Mouse (Mus musculus) kidney, embryonic 16.5 days (tissue): ENCODE measurements around the gene A530016L24Rik. TPM values are rescaled to one million over a fixed set of nuclear protein-coding genes. Genes with fewer than 3 reads are reported as not detected.
A peak's percentile ranks its signal among the peaks of the same experiment; 100 is the strongest.

Experiments used
- ATAC-seq: fragments of 200-750 bp; cut with Nextera tagmentation; 2 replicates; pipeline ENCODE4 v1.8.0; 2017; ENCODE audit warnings: moderate TSS enrichment; ENCODE audit not compliant: low FRiP score, low TSS enrichment
- H3K27ac ChIP-seq: fragments of 300-500 bp; sonication (generic); 2 replicates; pipeline ENCODE4 v1.5.1; 2014; ENCODE audit warnings: low read length
- H3K27me3 ChIP-seq: fragments of 300-500 bp; sonication (generic); 2 replicates; pipeline ENCODE4 v1.6.1; 2014; ENCODE audit warnings: low read length, control low read depth, mixed read lengths; ENCODE audit not compliant: insufficient read depth
- H3K36me3 ChIP-seq: fragments of 300-500 bp; sonication (generic); 2 replicates; pipeline ENCODE4 v1.6.1; 2014; ENCODE audit warnings: low read length, control low read depth, mixed read lengths; ENCODE audit not compliant: insufficient read depth
- H3K4me1 ChIP-seq: fragments of 300-500 bp; sonication (generic); 2 replicates; pipeline ENCODE4 v1.6.1; 2014; ENCODE audit warnings: low read length, control low read depth, mixed read lengths; ENCODE audit not compliant: insufficient read depth
- H3K4me2 ChIP-seq: fragments of 300-500 bp; sonication (generic); replicated peaks from 2 replicates; pipeline ENCODE4 v1.6.1; 2014; ENCODE audit warnings: low read depth, low read length
- H3K4me3 ChIP-seq: fragments of 300-500 bp; sonication (generic); 2 replicates; pipeline ENCODE4 v1.5.1; 2014; ENCODE audit warnings: mild to moderate bottlenecking, low read length
- H3K9ac ChIP-seq: fragments of 300-500 bp; sonication (generic); replicated peaks from 2 replicates; pipeline ENCODE4 v1.6.1; 2014; ENCODE audit warnings: low read length
- H3K9me3 ChIP-seq: fragments of 300-500 bp; sonication (generic); 2 replicates; pipeline ENCODE4 v1.6.1; 2016; ENCODE audit warnings: low read length, control low read depth
- WGBS: fragments of 180-500 bp; shearing (Covaris S2); extraction: QIAGEN DNeasy Blood & Tissue Kit; methylation state at CpG from one replicate; pipeline ENCODE4 v1.1.7; 2014; 5-methylcytosine and 5-hydroxymethylcytosine counted together
- polyA plus RNA-seq: library from polyadenylated mRNA; unstranded; fragments of >200 nt; fragmentation: Nextera tagmentation; extraction: Ambion mirVana; gene quantifications from 2 replicates; pipeline ENCODE4 v1.2.1, GENCODE M21; 2015

Gene A530016L24Rik
- polyA plus RNA-seq, 1 experiment from 2014 or later, result 0.19 TPM

DNA sequence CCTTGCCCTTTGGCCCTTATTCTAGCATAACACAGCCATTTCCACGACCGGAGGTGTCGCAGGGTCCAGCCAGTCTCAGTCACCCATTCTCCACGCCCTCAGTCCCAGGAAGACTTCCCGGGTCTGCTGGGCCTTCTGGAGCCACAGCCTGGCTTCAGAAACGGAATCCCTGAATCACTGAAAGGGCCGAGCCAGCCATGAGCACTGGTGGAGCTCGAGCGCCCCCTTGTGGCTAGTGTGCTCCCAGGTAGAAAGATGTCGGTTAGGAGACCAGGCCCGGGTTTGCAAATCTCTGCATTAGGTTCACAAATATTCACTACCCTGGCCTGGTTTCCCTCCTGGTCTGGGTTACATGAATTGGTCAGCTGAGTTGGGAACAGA is 53.7 kb downstream of the A530016L24Rik start:
- H3K27me3 ChIP-seq, result no peaks in the 10 kb centered on the region
- peak; percentile 72 for ATAC-seq
- no peaks in the 10 kb centered on the region for H3K9me3 ChIP-seq
- peak overlapping the region; percentile 24 for H3K4me2 ChIP-seq
- WGBS, result 4% methylated on average over 11 of the region's 11 CpGs
- H3K4me3 ChIP-seq, result no peak overlapping the region
- peaks cover 10% of the 10 kb centered on the region; the same call in 1 of the 2 replicates for H3K4me1 ChIP-seq
- no peaks in the 10 kb centered on the region for H3K36me3 ChIP-seq
- 0 out of 2 replicates have a peak overlapping the region, but pooled peaks have one; percentile 12 for H3K9ac ChIP-seq
- peak overlapping the region; percentile 59 for H3K27ac ChIP-seq

DNA sequence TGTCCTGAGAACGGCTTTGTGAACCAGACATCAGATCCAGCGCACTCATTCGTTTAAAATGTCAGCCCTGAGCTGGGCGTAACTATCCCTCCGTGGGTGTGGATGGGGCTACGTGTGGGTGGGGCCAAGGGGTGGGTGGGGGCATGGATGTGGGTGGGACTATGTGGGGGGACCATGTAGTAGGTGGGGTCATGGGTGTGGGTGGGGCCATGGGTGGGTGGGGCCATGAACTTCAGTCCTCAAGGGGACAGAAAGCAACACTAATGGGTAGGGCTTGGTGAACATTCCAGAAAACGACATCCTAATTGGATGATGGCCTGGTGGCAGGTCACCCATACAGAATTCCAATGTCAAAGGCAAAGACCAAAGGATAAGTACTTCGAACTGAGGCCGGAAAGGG is 54.7 kb downstream of the A530016L24Rik start:
- Histone ChIP-seq H3K4me1 (peaks cover 10% of the 10 kb centered on the region; the same call in 1 of the 2 replicates), H3K27ac (no peak overlapping the region), H3K9ac (no peak overlapping the region), H3K36me3 (no peaks in the 10 kb centered on the region), H3K27me3 (no peaks in the 10 kb centered on the region), H3K9me3 (no peaks in the 10 kb centered on the region), H3K4me2 (no peak overlapping the region), H3K4me3 (no peak overlapping the region)
- WGBS, result 74% methylated on average over 9 of the region's 9 CpGs
- ATAC-seq, result no peak

DNA sequence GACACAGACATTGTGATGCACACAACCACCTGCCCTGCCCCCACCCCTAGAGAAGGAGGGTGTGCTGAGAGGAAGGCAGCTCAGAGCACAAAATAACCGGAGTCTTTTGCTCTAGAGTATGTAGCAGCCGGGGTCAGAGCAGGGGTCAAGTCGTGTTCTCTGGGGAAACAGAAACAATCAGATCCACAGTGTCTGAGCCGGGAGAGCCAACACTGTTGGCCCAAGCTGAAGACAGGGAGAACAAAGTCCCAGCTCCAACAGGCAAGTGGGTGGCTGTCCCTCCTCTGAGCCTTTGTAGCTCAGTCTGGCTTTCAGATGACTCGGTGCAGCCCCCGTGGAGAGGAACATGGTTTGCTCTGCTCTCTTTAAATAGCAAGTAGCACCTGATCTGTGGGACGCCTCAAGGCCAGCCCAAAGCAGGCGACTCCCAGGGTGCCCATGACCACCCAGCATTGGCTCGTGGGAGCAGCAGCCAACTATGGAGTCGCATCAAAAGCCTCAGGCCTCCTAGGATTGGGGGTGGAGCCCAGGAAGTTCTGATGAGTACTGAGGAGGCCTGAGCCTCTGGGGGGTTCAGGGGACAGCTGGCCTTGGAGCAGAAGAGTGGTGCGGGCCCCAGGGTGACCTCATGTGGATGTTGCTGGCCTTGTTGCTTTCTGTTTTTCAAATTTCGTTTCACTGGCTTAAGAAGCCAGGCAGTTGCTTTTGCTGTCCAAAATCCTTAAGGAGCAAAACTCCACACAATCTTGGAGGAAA is 55.9 kb downstream of the A530016L24Rik start:
- H3K27ac ChIP-seq, result no peak overlapping the region
- ATAC-seq, result no peak
- no peak overlapping the region for H3K9ac ChIP-seq
- no peak overlapping the region for H3K4me2 ChIP-seq
- no peaks in the 10 kb centered on the region for H3K27me3 ChIP-seq
- WGBS, result 39% methylated on average over 12 of the region's 12 CpGs
- H3K4me3 ChIP-seq, result no peak overlapping the region
- H3K4me1 ChIP-seq, result peaks cover 10% of the 10 kb centered on the region; the same call in 1 of the 2 replicates
- no peaks in the 10 kb centered on the region for H3K9me3 ChIP-seq
- H3K36me3 ChIP-seq, result no peaks in the 10 kb centered on the region

DNA sequence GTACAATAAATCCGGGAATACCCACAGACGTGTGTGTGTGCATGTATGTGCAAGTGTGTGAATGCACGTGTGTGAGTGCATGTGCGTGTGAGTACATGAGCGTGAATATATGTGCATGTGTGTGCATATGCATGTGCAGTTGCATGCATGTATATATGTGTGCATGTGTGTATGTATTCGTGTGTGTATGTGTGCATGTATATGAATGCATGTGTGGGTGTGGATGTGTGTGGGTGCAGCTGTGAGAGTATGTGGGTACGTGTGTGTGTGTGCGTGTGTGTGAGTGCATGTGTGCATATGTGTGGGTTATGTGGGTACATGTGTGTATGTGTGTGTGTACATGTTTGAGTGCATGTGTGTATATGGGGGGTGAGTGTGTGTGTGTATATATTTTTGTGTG is 56.9 kb downstream of the A530016L24Rik start:
- 93% methylated on average over 8 of the region's 8 CpGs for WGBS
- H3K27me3 ChIP-seq, result no peaks in the 10 kb centered on the region
- no peaks in the 10 kb centered on the region for H3K9me3 ChIP-seq
- no peak overlapping the region for H3K4me3 ChIP-seq
- H3K4me1 ChIP-seq, result peaks cover 10% of the 10 kb centered on the region; the same call in 1 of the 2 replicates
- H3K4me2 ChIP-seq, result no peak overlapping the region
- no peak overlapping the region for H3K27ac ChIP-seq
- no peaks in the 10 kb centered on the region for H3K36me3 ChIP-seq
- ATAC-seq, result no peak
- no peak overlapping the region for H3K9ac ChIP-seq

DNA sequence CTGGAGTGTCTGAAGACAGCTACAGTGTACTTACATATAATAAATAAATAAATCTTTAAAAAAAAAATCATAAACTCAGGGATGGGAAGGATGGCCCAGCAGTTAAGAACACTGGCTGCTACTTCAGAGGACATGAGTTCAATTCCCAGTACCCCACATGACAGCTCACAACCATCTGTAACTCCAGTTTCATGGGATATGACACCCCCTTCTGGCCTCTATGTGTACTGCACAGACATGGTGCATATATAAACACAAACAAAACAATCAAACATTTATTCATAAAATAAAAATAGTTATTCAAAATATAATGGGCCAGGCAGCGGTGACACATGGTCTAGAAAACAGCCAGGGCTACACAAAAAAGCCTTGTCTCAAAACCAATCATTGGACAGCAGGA is 60.0 kb downstream of the A530016L24Rik start:
- H3K36me3 ChIP-seq, result no peaks in the 10 kb centered on the region
- no peak for ATAC-seq
- H3K4me2 ChIP-seq, result no peak overlapping the region
- no peak overlapping the region for H3K27ac ChIP-seq
- H3K27me3 ChIP-seq, result no peaks in the 10 kb centered on the region
- H3K9ac ChIP-seq, result no peak overlapping the region
- no peak overlapping the region for H3K4me3 ChIP-seq
- peaks cover 2% of the 10 kb centered on the region; the same call in 1 of the 2 replicates for H3K4me1 ChIP-seq
- H3K9me3 ChIP-seq, result no peaks in the 10 kb centered on the region
- 92% methylated on average over 1 of the region's 1 CpGs for WGBS

Other genes starting within 250 kb of the A530016L24Rik start
- 0.67 and 0.91 TPM in 2 replicates for gene Tmem179, start 27.3 kb downstream of the A530016L24Rik start, polyA plus RNA-seq
- 4.7 and 5.3 TPM in 2 replicates for gene Inf2, start 99.3 kb downstream of the A530016L24Rik start, polyA plus RNA-seq
- gene Adssl1, start 130.6 kb downstream of the A530016L24Rik start, polyA plus RNA-seq, result 10.7 and 12.7 TPM in 2 replicates
- 273 and 296 TPM in 2 replicates for gene Siva1, start 155.2 kb downstream of the A530016L24Rik start, polyA plus RNA-seq
- gene Akt1, start 185.4 kb downstream of the A530016L24Rik start, polyA plus RNA-seq, result 49.5 TPM in 2 replicates
- 6.4 and 7.0 TPM in 2 replicates for gene Zbtb42, start 189.4 kb downstream of the A530016L24Rik start, polyA plus RNA-seq
- gene Cep170b, start 231.0 kb downstream of the A530016L24Rik start, polyA plus RNA-seq, result 15.7 and 17.5 TPM in 2 replicates